16 mouse cellular contexts compared by ENCODE assay signal in genomic region chr6:6709057-6709456, GRCm38 (mm10).
"Had no signal": no experiment of that assay in that cellular context is flagged by ENCODE, and none has a peak within 500 bp of the region (broad histone marks: within the 10 kb centered on the region; RNA-seq: fewer than 3 reads in every experiment).

No protein-coding gene starts in this region.

- H3K27me3 ChIP-seq: neural tube, embryonic 13.5 days; neural tube, embryonic 15.5 days; stomach, embryonic 15.5 days had no signal

- H3K27ac ChIP-seq: neural tube, embryonic 13.5 days; neural tube, embryonic 15.5 days; stomach, embryonic 15.5 days; stomach, postnatal 0 days had no signal

- H3K36me3 ChIP-seq: neural tube, embryonic 13.5 days; neural tube, embryonic 15.5 days; stomach, embryonic 15.5 days had no signal

- H3K4me2 ChIP-seq: neural tube, embryonic 13.5 days; neural tube, embryonic 15.5 days; stomach, embryonic 15.5 days had no signal

- H3K9ac ChIP-seq: neural tube, embryonic 13.5 days; neural tube, embryonic 15.5 days; stomach, embryonic 15.5 days had no signal

- H3K4me3 ChIP-seq: neural tube, embryonic 13.5 days; neural tube, embryonic 15.5 days; stomach, embryonic 15.5 days had no signal

- H3K9me3 ChIP-seq: neural tube, embryonic 13.5 days; neural tube, embryonic 15.5 days; stomach, embryonic 15.5 days had no signal

- DNase-seq: retina, postnatal 1 day; right cerebral cortex, adult 18-20 months; right cerebral cortex, postnatal 14 days; right cerebral cortex, postnatal 25 days; right cerebral cortex, postnatal 4 days; spleen, adult 18-20 months; thymus, adult 18-20 months; thymus, adult 2 months; thymus, postnatal 14 days; thymus, postnatal 25 days; thymus, postnatal 36 days; thymus, postnatal 4 days had no signal

- H3K4me1 ChIP-seq: neural tube, embryonic 13.5 days; neural tube, embryonic 15.5 days; stomach, embryonic 15.5 days had no signal
